Mouse (Mus musculus) MEL (cell line): Measurements from ENCODE around the gene Emp2.

Experiments
- CTCF ChIP-seq, 3 experiments: IDR thresholded peaks in 2 of 3; conservative IDR thresholded peaks in 1 of 3; 2 replicates each; pipeline ENCODE4 v1.5.1; 2011 to 2012; ENCODE audit warnings: low read length in 3 of 3, low read depth in 2 of 3, mild to moderate bottlenecking in 2 of 3, improper control_type of control experiment in 1 of 3, inconsistent platforms in 1 of 3, mixed read lengths in 1 of 3, moderate library complexity in 1 of 3; ENCODE audit not compliant: control insufficient read depth in 1 of 3, insufficient read depth in 1 of 3, poor library complexity in 1 of 3, severe bottlenecking in 1 of 3
- ELF1 ChIP-seq: IDR thresholded peaks from 2 replicates; pipeline ENCODE4 v1.6.1; 2014; ENCODE audit warnings: low read depth, mild to moderate bottlenecking, inconsistent platforms, low read length, improper control_type of control experiment, moderate library complexity
- POLR2A ChIP-seq, 2 experiments: IDR thresholded peaks; 2 replicates each; pipeline ENCODE4 v1.6.1; 2011 to 2012; ENCODE audit warnings: low read length in 2 of 2, mild to moderate bottlenecking in 2 of 2, control low read depth in 1 of 2, improper control_type of control experiment in 1 of 2, low read depth in 1 of 2, moderate library complexity in 1 of 2; ENCODE audit not compliant: control insufficient read depth in 1 of 2, insufficient read depth in 1 of 2, poor library complexity in 1 of 2
- ZMIZ1 ChIP-seq: IDR thresholded peaks from 2 replicates; pipeline ENCODE4 v1.6.1; 2012; ENCODE audit warnings: low read depth, mild to moderate bottlenecking, inconsistent platforms, low read length, improper control_type of control experiment, moderate library complexity

DNA sequence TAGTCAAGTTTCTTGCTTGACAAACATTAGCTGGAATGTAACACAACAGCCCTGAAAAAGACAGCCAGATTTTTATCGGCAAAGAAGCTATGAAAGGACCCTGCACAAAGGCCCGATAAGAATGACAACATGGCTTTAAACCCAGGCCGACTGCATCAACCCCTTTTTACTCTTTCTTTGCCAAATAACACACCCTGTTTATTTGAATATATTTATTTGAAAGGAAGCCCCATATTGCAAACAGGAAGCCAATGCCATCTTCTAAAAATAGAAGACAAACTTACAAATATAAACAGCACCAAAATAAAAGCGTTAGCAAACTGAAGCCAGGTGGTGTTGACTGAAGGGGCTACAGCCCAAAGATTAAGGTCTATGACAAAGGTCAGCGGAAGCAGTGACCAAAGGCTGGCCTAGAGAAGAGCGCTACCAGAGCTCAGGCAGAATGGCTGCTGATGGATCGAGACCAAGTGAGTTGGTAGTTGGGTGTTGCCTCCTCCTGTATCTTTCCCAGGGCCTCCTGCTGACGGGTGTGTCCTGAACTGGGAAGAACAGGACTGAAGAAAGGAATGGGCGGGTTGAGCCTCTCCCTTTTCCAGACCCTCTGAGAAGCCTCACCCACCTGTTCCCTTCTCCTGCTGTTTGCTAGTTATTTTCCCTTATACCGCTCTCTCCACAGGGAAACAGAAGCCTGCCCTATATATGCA lies 2.9 kb upstream of the Emp2 start:
- TF ChIP-seq CTCF (IDR thresholded peaks at IDR 0.05 in 2 of 3, conservative IDR thresholded peaks at IDR 0.05 in 1 of 3; ENCODE audit: control insufficient read depth in 1 of 3, insufficient read depth in 1 of 3, low read depth in 2 of 3, low read length in 3 of 3, poor library complexity in 1 of 3, severe bottlenecking in 1 of 3) = no peak
- no peak for TF ChIP-seq POLR2A (IDR thresholded peaks at IDR 0.05; ENCODE audit: control insufficient read depth in 1 of 2, insufficient read depth in 1 of 2, low read depth in 1 of 2, low read length in 2 of 2, poor library complexity in 1 of 2)
- TF ChIP-seq ELF1 = no peak
- no peak for TF ChIP-seq ZMIZ1
